Mouse (Mus musculus) thymus, postnatal 25 days (tissue): ENCODE measurements around the gene Klhl18.
A peak's percentile ranks its signal among the peaks of the same experiment; 100 is the strongest.
"Not testable (repeated sequence)": the region's sequence is repeated elsewhere in the genome, so short reads cannot be mapped to it uniquely, and the experiment has no call there.

Source experiments
- DNase-seq: peaks from one replicate; pipeline ENCODE4 v3.0.0; 2022

The Klhl18 gene

GRCm38 (mm10) chr9:110419511-110420112 lies 56.9 kb downstream of the Klhl18 start, which contains the start of gene Ngp:
Gene Ngp (plus strand): TSS chr9:110419747.
- DNase-seq = no peak

DNA sequence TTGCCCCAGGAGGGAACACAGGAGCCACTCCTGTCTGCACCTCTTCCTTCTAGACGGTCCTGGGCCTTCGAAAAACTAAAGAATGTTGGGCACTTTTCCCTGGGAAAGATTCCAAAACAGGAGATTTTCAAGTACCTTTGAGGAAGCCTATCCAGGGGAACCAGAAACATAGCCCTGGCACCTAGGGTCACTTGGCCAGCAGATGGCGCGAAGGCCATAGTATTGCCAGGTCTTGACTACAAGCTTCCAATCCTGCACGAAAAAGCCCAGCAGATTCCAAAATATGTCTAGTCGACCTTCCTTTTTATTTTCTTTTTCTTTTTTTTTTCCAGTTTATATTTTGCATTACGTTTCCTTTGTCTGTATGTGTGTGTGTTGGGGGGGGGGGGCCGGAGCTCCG lies 62.7 kb downstream of the Klhl18 start:
- no peak for DNase-seq

DNA sequence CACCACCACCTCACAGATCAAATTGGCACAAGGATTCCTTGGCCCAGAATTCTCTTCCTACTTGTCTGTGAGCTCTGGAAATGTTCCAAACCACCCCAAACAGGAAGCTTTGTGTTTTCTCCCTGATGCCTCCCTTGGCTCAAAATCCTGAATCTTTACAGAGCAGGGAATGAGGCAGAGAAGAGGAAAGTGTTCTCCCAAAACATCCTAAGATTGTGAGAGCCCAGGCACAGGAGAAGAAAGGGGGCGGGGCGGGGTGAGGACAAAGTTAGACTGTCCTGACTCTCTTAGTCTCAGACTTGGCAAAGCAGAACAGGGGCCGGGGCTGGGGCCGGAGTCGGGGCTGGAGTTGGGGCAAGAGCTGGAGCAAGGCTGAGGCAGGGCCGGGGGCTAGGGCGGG lies 63.6 kb downstream of the Klhl18 start:
- no peak for DNase-seq

DNA sequence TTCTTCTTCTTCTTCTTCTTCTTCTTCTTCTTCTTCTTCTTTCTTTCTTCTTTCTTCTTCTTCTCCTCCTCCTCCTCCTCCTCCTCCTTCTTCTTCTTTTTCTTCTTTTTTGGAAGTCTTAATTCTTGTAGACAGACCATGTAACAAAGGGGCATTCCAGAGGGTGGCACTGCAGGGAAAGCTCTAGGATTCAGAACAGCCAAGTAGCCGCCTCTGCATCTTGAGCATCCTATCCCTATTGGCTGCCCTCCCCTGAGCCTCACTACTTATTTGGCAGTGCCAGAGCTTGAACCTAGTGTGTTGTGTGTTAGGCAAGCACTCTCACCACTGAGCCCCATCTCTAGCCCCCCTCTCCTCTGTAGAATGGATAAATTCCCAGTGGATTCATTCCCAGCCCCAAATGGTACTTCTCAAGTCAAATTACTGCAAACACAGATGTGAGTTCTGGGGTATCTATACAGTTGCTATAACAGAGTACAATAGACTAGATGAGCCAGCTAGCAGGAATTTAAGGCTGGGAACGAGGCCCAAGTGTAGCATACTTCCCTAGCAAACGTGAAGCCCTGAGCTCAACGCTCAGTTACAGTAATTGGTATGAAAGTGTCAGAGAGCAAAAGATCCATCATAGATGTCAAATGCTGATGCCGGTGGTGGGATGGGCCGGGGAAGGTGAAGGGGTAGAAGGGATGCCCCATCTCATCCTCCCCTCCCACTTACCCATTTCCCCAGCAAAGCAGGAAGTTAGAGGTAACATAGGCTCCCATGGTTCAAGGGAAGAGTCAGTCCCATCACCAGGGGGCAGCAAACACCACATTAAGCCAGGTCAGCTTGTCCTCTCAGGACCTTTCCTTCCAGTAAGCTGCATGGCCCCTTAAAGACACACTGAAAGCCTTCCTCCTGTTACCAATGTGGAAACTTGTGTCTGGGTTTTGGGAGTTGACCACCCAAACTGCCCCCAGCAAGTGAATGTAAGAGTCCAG lies 65.3 kb downstream of the Klhl18 start:
- DNase-seq = peak; percentile 86

DNA sequence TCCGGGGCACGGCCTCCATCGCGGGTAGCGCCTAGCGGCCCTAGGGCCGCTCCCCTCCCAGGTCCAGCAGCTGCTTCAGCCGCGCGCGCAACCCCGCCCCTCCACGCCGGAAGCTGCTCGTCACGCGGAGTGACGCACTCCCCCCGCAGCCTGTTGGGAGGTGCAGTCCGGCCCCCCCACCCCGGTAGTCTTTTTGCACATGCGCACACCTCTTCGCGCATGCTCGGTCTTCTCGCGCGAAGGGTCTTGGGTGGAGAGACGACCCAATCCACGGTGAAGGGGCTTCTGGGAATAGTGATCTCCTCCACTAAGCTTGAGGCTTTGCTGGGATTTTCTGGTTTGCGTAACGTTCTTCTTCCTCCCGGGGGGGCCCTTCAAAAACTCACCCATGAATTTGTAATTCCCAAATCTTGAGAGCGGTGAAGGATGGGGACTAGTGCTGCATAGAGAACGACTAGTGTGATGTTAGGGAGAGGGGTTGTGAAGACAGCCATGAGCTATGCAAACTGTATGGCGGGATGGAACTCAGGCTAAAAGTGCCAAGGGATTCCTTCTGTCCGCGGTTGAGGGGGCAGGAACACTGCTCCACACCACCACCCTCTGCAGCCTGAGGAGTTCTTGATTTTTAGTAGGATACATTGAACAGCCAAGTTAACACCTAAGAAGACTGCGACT lies 68.3 kb downstream of the Klhl18 start, which contains the start of gene Ptpn23:
TSS of gene Ptpn23 (minus strand) at position 115 of the 675 bp plus-strand sequence.
- DNase-seq = peak; percentile 92

DNA sequence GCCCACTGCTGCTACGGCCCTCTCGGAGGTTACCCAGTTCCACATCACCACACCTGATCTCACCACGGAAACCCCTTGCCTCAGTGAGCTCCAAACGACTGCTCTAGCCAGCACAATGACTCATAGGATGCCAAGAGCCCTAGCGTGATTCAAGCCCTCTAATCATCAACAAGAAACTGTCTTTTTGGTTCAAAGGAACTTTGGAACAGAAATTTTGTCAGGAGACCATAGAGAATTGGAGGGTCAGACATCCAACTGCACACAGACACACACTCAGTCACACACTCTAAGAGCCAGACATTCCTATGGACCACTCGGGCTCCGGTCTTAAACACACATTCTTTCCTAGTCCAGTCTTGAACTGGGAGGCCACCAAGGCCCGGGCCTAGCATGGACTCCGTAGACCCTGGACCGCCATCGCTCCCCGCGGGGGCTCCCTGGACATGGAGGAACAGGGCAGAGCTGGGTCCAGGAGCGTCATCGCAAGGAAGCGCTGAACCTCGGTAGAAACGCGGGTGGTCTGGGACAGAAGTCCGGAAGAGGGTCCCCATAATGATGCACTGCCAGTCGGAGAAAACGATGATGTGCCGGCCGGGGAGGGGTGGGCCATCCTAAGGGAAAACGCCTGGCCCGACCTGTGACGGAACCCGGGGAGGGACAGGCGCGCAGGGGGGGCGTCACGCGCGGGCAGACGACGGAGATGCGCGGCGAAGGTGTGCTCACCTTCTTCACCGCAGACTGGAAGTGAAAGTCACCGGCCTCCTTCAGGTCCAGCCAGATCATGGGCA lies 69.0 kb downstream of the Klhl18 start:
- DNase-seq = no peak

- DNase-seq = not testable (repeated sequence)
Observed at GRCm38 (mm10) chr9:110403240-110403639, 73.3 kb downstream of the Klhl18 start.

DNA sequence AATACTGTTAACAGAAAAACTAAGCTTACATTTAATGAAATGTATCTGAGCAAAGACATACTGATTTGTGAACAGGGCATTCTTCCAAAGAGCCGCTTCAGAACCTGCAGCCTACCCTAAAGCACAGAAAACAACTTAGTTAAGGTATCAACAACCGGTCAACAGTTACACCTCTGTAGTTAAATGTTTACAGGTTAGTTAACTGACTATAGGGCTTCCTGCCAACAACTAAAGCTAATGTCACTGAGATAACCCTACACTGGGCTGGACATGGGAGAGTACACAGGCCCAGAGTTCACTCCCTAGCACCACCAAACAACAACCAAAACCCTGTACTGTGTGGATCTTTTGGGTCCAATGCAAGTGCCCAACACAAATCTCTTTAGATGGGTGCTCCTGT lies 73.8 kb downstream of the Klhl18 start:
- no peak for DNase-seq

GRCm38 (mm10) chr9:110400650-110401049 lies 75.8 kb downstream of the Klhl18 start:
- DNase-seq = no peak

GRCm38 (mm10) chr9:110393295-110393694 lies 83.2 kb downstream of the Klhl18 start:
- no peak for DNase-seq

GRCm38 (mm10) chr9:110390843-110391242 lies 85.7 kb downstream of the Klhl18 start:
- no peak for DNase-seq

- no peak for DNase-seq
Observed at GRCm38 (mm10) chr9:110388011-110388410, 88.5 kb downstream of the Klhl18 start.

DNA sequence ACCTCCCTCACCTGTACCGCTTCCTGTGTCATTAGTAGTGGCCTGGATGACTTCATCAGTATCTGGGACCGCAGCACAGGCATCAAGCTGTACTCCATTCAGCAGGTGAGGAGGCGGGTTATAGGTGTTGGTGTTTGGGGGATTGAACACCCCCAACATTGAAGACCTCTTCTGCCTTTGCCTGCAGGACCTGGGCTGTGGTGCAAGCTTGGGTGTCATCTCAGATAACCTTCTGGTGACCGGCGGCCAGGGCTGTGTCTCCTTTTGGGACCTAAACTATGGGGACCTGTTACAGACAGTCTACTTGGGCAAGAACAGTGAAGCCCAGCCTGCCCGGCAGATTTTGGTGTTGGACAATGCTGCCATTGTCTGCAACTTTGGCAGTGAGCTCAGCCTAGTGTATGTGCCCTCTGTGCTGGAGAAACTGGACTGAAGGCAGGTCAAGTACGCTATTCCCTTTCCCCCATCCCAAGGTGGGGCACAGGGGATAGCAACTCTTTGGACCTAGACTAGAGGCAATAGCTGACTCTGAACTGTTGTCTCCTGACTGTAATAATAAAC lies 92.0 kb downstream of the Klhl18 start:
- no peak for DNase-seq

- DNase-seq = no peak
Observed at GRCm38 (mm10) chr9:110381292-110381691, 95.2 kb downstream of the Klhl18 start.

GRCm38 (mm10) chr9:110380662-110381061 lies 95.8 kb downstream of the Klhl18 start:
- no peak for DNase-seq

DNA sequence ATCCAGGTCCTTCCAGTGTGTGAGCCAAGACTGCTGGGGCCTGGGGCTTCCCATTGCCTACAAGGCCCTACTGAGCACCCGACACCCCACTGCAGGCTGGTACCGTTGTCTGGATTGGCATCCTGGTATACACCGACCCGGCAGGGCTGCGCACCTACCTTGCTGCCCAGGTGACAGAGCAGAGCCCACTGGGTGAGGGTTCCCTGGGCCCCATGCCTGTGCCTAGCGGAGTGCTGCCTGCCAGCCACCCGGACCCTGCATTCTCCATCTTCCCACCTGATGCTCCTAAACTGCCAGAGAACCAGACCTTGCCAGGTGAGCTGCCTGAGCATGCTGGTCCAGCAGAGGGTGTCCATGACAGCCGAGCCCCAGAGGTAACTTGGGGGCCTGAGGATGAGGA lies 97.1 kb downstream of the Klhl18 start:
- no peak for DNase-seq

- not testable (repeated sequence) for DNase-seq
Observed at GRCm38 (mm10) chr9:110377655-110378054, 98.8 kb downstream of the Klhl18 start.
